Mouse (Mus musculus) E14TG2a.4 (cell line): ENCODE results near the gene Bdkrb2.

Source experiments
- CTCF ChIP-seq: conservative IDR thresholded peaks from 2 replicates; pipeline ENCODE4 v1.5.1; 2014; ENCODE audit warnings: low read length
- NANOG ChIP-seq: IDR thresholded peaks from 2 replicates; pipeline ENCODE4 v1.6.1; 2014; ENCODE audit warnings: borderline replicate concordance, low read length, mixed read lengths
- POU5F1 ChIP-seq: IDR thresholded peaks from 2 replicates; pipeline ENCODE4 v1.6.1; 2014; ENCODE audit warnings: low read length, borderline replicate concordance

DNA sequence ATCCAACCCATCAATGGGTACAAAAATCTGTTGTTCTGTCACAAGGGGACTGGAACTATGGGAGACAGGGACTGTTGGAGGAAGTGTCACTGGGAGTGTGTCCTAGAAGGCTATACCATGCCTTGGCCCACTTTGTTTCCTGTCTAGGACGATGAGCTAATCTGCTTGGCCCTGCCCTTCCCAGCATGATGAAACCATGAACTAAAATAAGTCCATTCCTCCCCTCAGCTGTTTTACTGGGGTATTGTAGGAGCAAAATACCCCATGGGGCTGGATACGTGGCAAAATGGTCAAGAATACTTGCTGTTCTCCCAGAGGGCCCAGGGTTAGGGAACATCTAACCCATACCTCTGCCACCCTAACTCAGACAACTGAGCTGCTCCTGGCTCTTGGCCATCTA lies 15.0 kb upstream of the Bdkrb2 start:
- no peak for TF ChIP-seq CTCF
- TF ChIP-seq NANOG, result no peak
- no peak for TF ChIP-seq POU5F1
